Mouse (Mus musculus) retina, adult 2 months (tissue): ENCODE measurements at regions not wholly inside any gene's neighbourhood (a gene's known extent, or its start where the extent isn't known, plus 50 kb on each side); places are given as distances from the start of the nearest gene placed in this dataset.
"Not testable (repeated sequence)": the region's sequence is repeated elsewhere in the genome, so short reads cannot be mapped to it uniquely, and the experiment has no call there.

Experiments
- DNase-seq: peaks from one replicate; pipeline ENCODE4 v3.0.0-alpha.2; 2012; ENCODE audit warnings: low read depth, low spot score

- not testable (repeated sequence) for DNase-seq
Observed at GRCm38 (mm10) chr3:8005684-8006083, 1385.4 kb upstream of the 1700008P02Rik start.

DNA sequence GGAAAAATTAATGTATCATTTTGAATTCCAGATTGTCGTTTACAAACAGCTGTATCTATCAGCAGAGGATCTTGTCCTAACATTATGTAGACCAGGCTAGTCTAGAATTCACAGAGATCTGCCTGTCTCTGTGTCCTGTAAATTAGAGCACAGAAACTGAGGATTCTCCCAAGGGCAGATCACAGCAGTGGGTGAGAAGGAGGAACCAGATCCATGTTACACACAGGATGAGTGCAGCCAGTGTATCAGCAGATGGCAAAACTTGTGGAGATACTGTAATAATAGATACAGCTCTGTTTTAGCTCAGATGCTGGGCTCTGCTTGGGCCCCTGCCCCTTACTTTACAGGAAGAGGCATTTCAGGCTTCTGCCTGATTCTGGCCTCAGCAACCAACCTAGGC lies 1384.0 kb upstream of the 1700008P02Rik start:
- DNase-seq, result no peak

DNA sequence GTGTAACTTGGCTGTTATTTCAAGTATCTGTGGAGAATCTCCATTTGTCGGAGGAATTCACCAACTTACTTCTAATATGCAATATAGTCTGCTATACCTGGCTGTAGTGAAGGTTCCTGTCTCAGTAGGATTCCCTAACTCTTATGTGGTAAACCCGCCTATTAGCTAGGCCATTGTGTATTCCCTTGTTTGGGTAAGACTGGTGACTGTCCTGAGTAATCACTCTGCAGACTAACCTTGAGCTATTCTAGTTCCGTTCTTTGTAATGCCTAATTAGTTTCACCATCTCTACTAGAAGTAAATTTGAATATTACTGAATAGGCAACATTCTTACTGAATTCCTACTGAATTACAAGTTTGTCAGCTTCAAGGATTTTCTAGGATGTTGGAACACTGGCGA lies 1380.8 kb upstream of the 1700008P02Rik start:
- no peak for DNase-seq

DNA sequence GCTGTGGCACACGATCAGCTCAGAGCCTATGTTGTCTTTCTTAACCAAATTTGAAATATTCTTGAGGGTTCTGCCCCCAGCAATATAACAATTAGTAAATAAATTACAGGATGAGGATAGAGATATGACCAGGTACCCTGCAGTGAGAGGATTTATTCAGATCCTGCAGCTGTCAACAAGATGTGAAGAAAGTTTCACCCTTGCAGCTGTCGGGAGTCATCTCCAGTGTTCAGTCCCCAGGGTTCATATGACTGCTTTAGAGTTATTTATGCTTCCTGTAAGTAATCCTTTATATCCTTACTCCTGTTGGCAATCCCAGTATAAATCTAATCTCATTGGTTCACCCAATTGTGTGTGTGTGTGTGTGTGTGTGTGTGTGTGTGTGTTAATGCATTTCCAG lies 1372.1 kb upstream of the 1700008P02Rik start:
- DNase-seq, result no peak

- DNase-seq, result no peak
Observed at GRCm38 (mm10) chr3:7973287-7973686, 1353.0 kb upstream of the 1700008P02Rik start.

DNA sequence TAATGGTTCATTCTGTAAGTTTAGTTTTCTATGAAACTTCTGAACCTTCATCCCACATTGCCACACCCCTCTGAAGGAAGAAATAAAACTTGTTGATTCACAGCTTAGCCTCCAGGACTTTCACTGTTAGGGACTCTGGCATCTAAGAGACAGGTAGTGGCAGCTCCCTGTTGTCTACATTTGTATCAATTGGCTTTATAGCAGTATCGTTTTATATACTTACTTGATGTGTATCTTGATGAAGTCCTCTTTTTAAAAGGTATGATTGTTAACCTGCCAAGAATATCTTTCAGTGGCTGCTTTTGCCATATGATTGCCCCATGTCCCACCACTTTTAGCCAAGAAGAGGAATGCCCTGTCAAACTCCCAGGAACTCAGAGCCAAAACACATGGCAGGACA lies 1333.7 kb upstream of the 1700008P02Rik start:
- DNase-seq, result no peak

- no peak for DNase-seq
Observed at GRCm38 (mm10) chr3:7943646-7944381, 1323.6 kb upstream of the 1700008P02Rik start.
